Mouse (Mus musculus): Measurements from ENCODE around the gene Vps53. TPM values are rescaled to one million over a fixed set of nuclear protein-coding genes. Genes with fewer than 3 reads are reported as not detected.

Vps53 gene
- polyA plus RNA-seq, 1 experiment from 2014 or later = 30.8 TPM

- H3K9me3 ChIP-seq (ENCODE audit: control insufficient read depth, low read length) = no peaks in the 10 kb centered on the region
- no peaks in the 10 kb centered on the region for H3K4me1 ChIP-seq (replicated peaks; ENCODE audit: control insufficient read depth, insufficient read depth, low read length)
- no peak overlapping the region for H3K4me2 ChIP-seq
- DNase-seq (ENCODE audit: low spot score) = no peak
- H3K27me3 ChIP-seq (replicated peaks; ENCODE audit: control insufficient read depth, insufficient read depth, low read length) = no peaks in the 10 kb centered on the region
- WGBS = 82% methylated on average over 3 of the region's 3 CpGs
- H3K27ac ChIP-seq (ENCODE audit: low read depth, low read length) = no peak overlapping the region
- ATAC-seq (replicated peaks; ENCODE audit: low FRiP score) = no peak
- no peak overlapping the region for H3K4me3 ChIP-seq (ENCODE audit: low read depth, low read length)
- peaks cover 10% of the 10 kb centered on the region for H3K36me3 ChIP-seq (ENCODE audit: control insufficient read depth, insufficient read depth, low read length)
- H3K9ac ChIP-seq (ENCODE audit: low read depth, low read length) = no peak overlapping the region
Observed at GRCm38 (mm10) chr11:76137996-76138395, 41.5 kb downstream of the Vps53 start.

GRCm38 (mm10) chr11:76135641-76136437 lies 43.6 kb downstream of the Vps53 start:
- Histone ChIP-seq H3K4me2 (no peak overlapping the region), H3K36me3 (ENCODE audit: control insufficient read depth, insufficient read depth, low read length) (peaks cover 10% of the 10 kb centered on the region), H3K27me3 (replicated peaks; ENCODE audit: control insufficient read depth, insufficient read depth, low read length) (no peaks in the 10 kb centered on the region), H3K4me3 (ENCODE audit: low read depth, low read length) (no peak overlapping the region), H3K9ac (ENCODE audit: low read depth, low read length) (no peak overlapping the region), H3K4me1 (replicated peaks; ENCODE audit: control insufficient read depth, insufficient read depth, low read length) (no peaks in the 10 kb centered on the region), H3K27ac (ENCODE audit: low read depth, low read length) (no peak overlapping the region), H3K9me3 (ENCODE audit: control insufficient read depth, low read length) (no peaks in the 10 kb centered on the region)
- ATAC-seq (replicated peaks; ENCODE audit: low FRiP score) (no peak), DNase-seq (ENCODE audit: low spot score) (no peak)
- 82% methylated on average over 7 of the region's 7 CpGs for WGBS

GRCm38 (mm10) chr11:76130859-76131258 lies 48.6 kb downstream of the Vps53 start:
- ATAC-seq (replicated peaks; ENCODE audit: low FRiP score) = no peak
- H3K9me3 ChIP-seq (ENCODE audit: control insufficient read depth, low read length) = no peaks in the 10 kb centered on the region

GRCm38 (mm10) chr11:76125386-76125785 lies 54.1 kb downstream of the Vps53 start:
- no peak for DNase-seq (ENCODE audit: low spot score)
- Histone ChIP-seq H3K36me3 (ENCODE audit: control insufficient read depth, insufficient read depth, low read length) (no peaks in the 10 kb centered on the region), H3K9ac (ENCODE audit: low read depth, low read length) (no peak overlapping the region), H3K4me1 (replicated peaks; ENCODE audit: control insufficient read depth, insufficient read depth, low read length) (no peaks in the 10 kb centered on the region), H3K4me3 (ENCODE audit: low read depth, low read length) (no peak overlapping the region), H3K9me3 (ENCODE audit: control insufficient read depth, low read length) (no peaks in the 10 kb centered on the region), H3K27me3 (replicated peaks; ENCODE audit: control insufficient read depth, insufficient read depth, low read length) (no peaks in the 10 kb centered on the region), H3K4me2 (no peak overlapping the region), H3K27ac (ENCODE audit: low read depth, low read length) (no peak overlapping the region)
- WGBS = 77% methylated on average over 8 of the region's 8 CpGs
- no peak for ATAC-seq (replicated peaks; ENCODE audit: low FRiP score)

More at GRCm38 (mm10) chr11:76130859-76131258, 48.6 kb downstream of the Vps53 start:
- Histone ChIP-seq H3K27me3 (replicated peaks; ENCODE audit: control insufficient read depth, insufficient read depth, low read length) (no peaks in the 10 kb centered on the region), H3K9ac (ENCODE audit: low read depth, low read length) (no peak overlapping the region), H3K4me2 (no peak overlapping the region), H3K4me1 (replicated peaks; ENCODE audit: control insufficient read depth, insufficient read depth, low read length) (no peaks in the 10 kb centered on the region), H3K36me3 (ENCODE audit: control insufficient read depth, insufficient read depth, low read length) (peaks cover 5% of the 10 kb centered on the region), H3K4me3 (ENCODE audit: low read depth, low read length) (no peak overlapping the region), H3K27ac (ENCODE audit: low read depth, low read length) (no peak overlapping the region)
- DNase-seq (ENCODE audit: low spot score) = no peak
- WGBS = 72% methylated on average over 5 of the region's 5 CpGs

- Histone ChIP-seq H3K4me1 (replicated peaks; ENCODE audit: control insufficient read depth, insufficient read depth, low read length) (no peaks in the 10 kb centered on the region), H3K4me3 (ENCODE audit: low read depth, low read length) (no peak overlapping the region), H3K4me2 (no peak overlapping the region), H3K9ac (ENCODE audit: low read depth, low read length) (no peak overlapping the region), H3K9me3 (ENCODE audit: control insufficient read depth, low read length) (no peaks in the 10 kb centered on the region), H3K27me3 (replicated peaks; ENCODE audit: control insufficient read depth, insufficient read depth, low read length) (no peaks in the 10 kb centered on the region), H3K36me3 (ENCODE audit: control insufficient read depth, insufficient read depth, low read length) (no peaks in the 10 kb centered on the region), H3K27ac (ENCODE audit: low read depth, low read length) (no peak overlapping the region)
- 95% methylated on average over 1 of the region's 1 CpGs for whole genome bisulfite sequencing
- DNase-seq (ENCODE audit: low spot score) = no peak
- ATAC-seq (replicated peaks; ENCODE audit: low FRiP score) = no peak
Observed at GRCm38 (mm10) chr11:76123517-76123916, 55.9 kb downstream of the Vps53 start.

GRCm38 (mm10) chr11:76122571-76122970 lies 56.9 kb downstream of the Vps53 start:
- H3K9me3 ChIP-seq (ENCODE audit: control insufficient read depth, low read length) = no peaks in the 10 kb centered on the region
- no peaks in the 10 kb centered on the region for H3K27me3 ChIP-seq (replicated peaks; ENCODE audit: control insufficient read depth, insufficient read depth, low read length)
- H3K27ac ChIP-seq (ENCODE audit: low read depth, low read length) = no peak overlapping the region
- 87% methylated on average over 2 of the region's 2 CpGs for WGBS
- H3K4me2 ChIP-seq = no peak overlapping the region
- H3K4me1 ChIP-seq (replicated peaks; ENCODE audit: control insufficient read depth, insufficient read depth, low read length) = no peaks in the 10 kb centered on the region
- H3K36me3 ChIP-seq (ENCODE audit: control insufficient read depth, insufficient read depth, low read length) = no peaks in the 10 kb centered on the region
- ATAC-seq (replicated peaks; ENCODE audit: low FRiP score) = no peak
- no peak overlapping the region for H3K9ac ChIP-seq (ENCODE audit: low read depth, low read length)
- no peak overlapping the region for H3K4me3 ChIP-seq (ENCODE audit: low read depth, low read length)
- DNase-seq (ENCODE audit: low spot score) = no peak

- Histone ChIP-seq H3K4me1 (replicated peaks; ENCODE audit: control insufficient read depth, insufficient read depth, low read length) (no peaks in the 10 kb centered on the region), H3K36me3 (ENCODE audit: control insufficient read depth, insufficient read depth, low read length) (0 out of 2 replicates have a peak, but pooled peaks cover 2% of the 10 kb centered on the region), H3K27ac (ENCODE audit: low read depth, low read length) (no peak overlapping the region), H3K4me2 (no peak overlapping the region), H3K9ac (ENCODE audit: low read depth, low read length) (no peak overlapping the region), H3K4me3 (ENCODE audit: low read depth, low read length) (no peak overlapping the region), H3K27me3 (replicated peaks; ENCODE audit: control insufficient read depth, insufficient read depth, low read length) (no peaks in the 10 kb centered on the region), H3K9me3 (ENCODE audit: control insufficient read depth, low read length) (no peaks in the 10 kb centered on the region)
- no peak for ATAC-seq (replicated peaks; ENCODE audit: low FRiP score)
- no peak for DNase-seq (ENCODE audit: low spot score)
- WGBS = 81% methylated on average over 4 of the region's 4 CpGs
Observed at GRCm38 (mm10) chr11:76121086-76121485, 58.4 kb downstream of the Vps53 start.

GRCm38 (mm10) chr11:76120407-76120901 lies 59.0 kb downstream of the Vps53 start:
- H3K27ac ChIP-seq (ENCODE audit: low read depth, low read length) = no peak overlapping the region
- no peaks in the 10 kb centered on the region for H3K4me1 ChIP-seq (replicated peaks; ENCODE audit: control insufficient read depth, insufficient read depth, low read length)
- H3K9me3 ChIP-seq (ENCODE audit: control insufficient read depth, low read length) = no peaks in the 10 kb centered on the region
- ATAC-seq (replicated peaks; ENCODE audit: low FRiP score) (no peak), DNase-seq (ENCODE audit: low spot score) (no peak)
- H3K27me3 ChIP-seq (replicated peaks; ENCODE audit: control insufficient read depth, insufficient read depth, low read length) = no peaks in the 10 kb centered on the region
- H3K36me3 ChIP-seq (ENCODE audit: control insufficient read depth, insufficient read depth, low read length) = 0 out of 2 replicates have a peak, but pooled peaks cover 2% of the 10 kb centered on the region
- WGBS = 71% methylated on average over 10 of the region's 10 CpGs
- no peak overlapping the region for H3K4me2 ChIP-seq
- H3K9ac ChIP-seq (ENCODE audit: low read depth, low read length) = no peak overlapping the region
- H3K4me3 ChIP-seq (ENCODE audit: low read depth, low read length) = no peak overlapping the region

- no peak overlapping the region for H3K4me2 ChIP-seq
- ATAC-seq (replicated peaks; ENCODE audit: low FRiP score) (no peak), DNase-seq (ENCODE audit: low spot score) (peak; percentile 10)
- 93% methylated on average over 3 of the region's 3 CpGs for WGBS
- no peaks in the 10 kb centered on the region for H3K4me1 ChIP-seq (replicated peaks; ENCODE audit: control insufficient read depth, insufficient read depth, low read length)
- 0 out of 2 replicates have a peak, but pooled peaks cover 4% of the 10 kb centered on the region for H3K36me3 ChIP-seq (ENCODE audit: control insufficient read depth, insufficient read depth, low read length)
- no peak overlapping the region for H3K27ac ChIP-seq (ENCODE audit: low read depth, low read length)
- no peak overlapping the region for H3K4me3 ChIP-seq (ENCODE audit: low read depth, low read length)
- no peaks in the 10 kb centered on the region for H3K27me3 ChIP-seq (replicated peaks; ENCODE audit: control insufficient read depth, insufficient read depth, low read length)
- H3K9me3 ChIP-seq (ENCODE audit: control insufficient read depth, low read length) = no peaks in the 10 kb centered on the region
- no peak overlapping the region for H3K9ac ChIP-seq (ENCODE audit: low read depth, low read length)
Observed at GRCm38 (mm10) chr11:76110416-76110815, 69.0 kb downstream of the Vps53 start.

All from liver, embryonic 11.5 days (tissue).